Mouse (Mus musculus) hindbrain, embryonic 16.5 days (tissue): ENCODE data around the gene Dab2ip. TPM values are rescaled to one million over a fixed set of nuclear protein-coding genes. Genes with fewer than 3 reads are reported as not detected.
A peak's percentile ranks its signal among the peaks of the same experiment; 100 is the strongest.

Experiments used
- ATAC-seq: fragments of 200-750 bp; cut with Nextera tagmentation; 2 replicates; pipeline ENCODE4 v1.8.0; 2017; ENCODE audit warnings: moderate TSS enrichment, moderate library complexity
- H3K27ac ChIP-seq: fragments of 300-500 bp; sonication (generic); 2 replicates; pipeline ENCODE4 v1.5.1; 2014; ENCODE audit warnings: low read depth, mild to moderate bottlenecking, control low read depth, low read length, moderate library complexity
- H3K27me3 ChIP-seq: fragments of 300-500 bp; sonication (generic); replicated peaks from 2 replicates; pipeline ENCODE4 v1.6.1; 2014; ENCODE audit warnings: low read length; ENCODE audit not compliant: control insufficient read depth, insufficient read depth
- H3K36me3 ChIP-seq: fragments of 300-500 bp; sonication (generic); 2 replicates; pipeline ENCODE4 v1.6.1; 2014; ENCODE audit warnings: mild to moderate bottlenecking, low read length, moderate library complexity, mixed read lengths; ENCODE audit not compliant: control insufficient read depth, insufficient read depth
- H3K4me1 ChIP-seq: fragments of 300-500 bp; sonication (generic); 2 replicates; pipeline ENCODE4 v1.6.1; 2014; ENCODE audit warnings: low read depth, low read length; ENCODE audit not compliant: control insufficient read depth, insufficient read depth
- H3K4me2 ChIP-seq: fragments of 300-500 bp; sonication (generic); 2 replicates; pipeline ENCODE4 v1.6.1; 2014; ENCODE audit warnings: mild to moderate bottlenecking, low read length, control low read depth, moderate library complexity
- H3K4me3 ChIP-seq: fragments of 300-500 bp; sonication (generic); 2 replicates; pipeline ENCODE4 v1.5.1; 2014; ENCODE audit warnings: mild to moderate bottlenecking, low read length, control low read depth, moderate library complexity
- H3K9ac ChIP-seq: fragments of 300-500 bp; sonication (generic); 2 replicates; pipeline ENCODE4 v1.6.1; 2014; ENCODE audit warnings: low read depth, mild to moderate bottlenecking, control low read depth, low read length, moderate library complexity
- H3K9me3 ChIP-seq: fragments of 300-500 bp; sonication (generic); 2 replicates; pipeline ENCODE4 v1.6.1; 2014; ENCODE audit warnings: mild to moderate bottlenecking, low read length, moderate library complexity; ENCODE audit not compliant: control insufficient read depth
- WGBS: fragments of 180-500 bp; shearing (Covaris S2); extraction: QIAGEN DNeasy Blood & Tissue Kit; methylation state at CpG from one replicate; pipeline ENCODE4 v1.1.7; 2014; 5-methylcytosine and 5-hydroxymethylcytosine counted together
- polyA plus RNA-seq: library from polyadenylated mRNA; unstranded; fragments of >200 nt; fragmentation: Nextera tagmentation; extraction: Ambion mirVana; gene quantifications from 2 replicates; pipeline ENCODE4 v1.2.1, GENCODE M21; 2015

Gene Dab2ip
- polyA plus RNA-seq, 1 experiment from 2014 or later = 27.6 TPM

DNA sequence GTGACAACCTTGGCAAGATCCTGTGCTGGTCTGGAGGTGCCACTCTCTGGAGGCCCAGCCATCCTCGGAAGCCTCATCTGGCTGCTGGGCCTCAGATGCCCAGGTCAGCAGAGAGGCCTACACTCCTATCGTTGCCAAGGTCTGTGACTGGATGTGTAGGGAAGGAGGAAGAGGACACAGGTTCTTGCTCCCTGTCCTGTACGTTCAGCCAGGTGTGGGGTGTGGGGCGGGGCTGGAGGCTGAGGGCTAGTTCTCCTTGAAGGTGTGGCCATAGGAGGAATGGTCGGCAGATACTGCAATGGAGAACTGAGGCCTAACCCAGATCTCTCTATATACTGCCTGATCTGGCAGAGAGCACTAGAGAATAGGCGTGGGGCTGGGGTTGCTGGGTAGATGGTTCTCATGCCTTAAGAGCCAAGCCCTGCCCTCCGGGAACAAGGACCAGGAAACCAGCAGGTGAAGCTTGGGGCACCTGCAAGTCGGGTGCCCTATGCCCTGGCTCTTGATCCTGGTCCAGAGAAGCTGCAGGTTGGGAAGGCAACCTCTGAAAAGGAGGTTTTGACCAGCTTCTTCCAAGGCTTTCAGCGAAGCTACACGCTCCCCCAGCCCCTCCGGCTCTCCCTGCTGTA, 134.3 kb downstream of the Dab2ip start:
- 85% methylated on average over 11 of the region's 11 CpGs for WGBS

DNA sequence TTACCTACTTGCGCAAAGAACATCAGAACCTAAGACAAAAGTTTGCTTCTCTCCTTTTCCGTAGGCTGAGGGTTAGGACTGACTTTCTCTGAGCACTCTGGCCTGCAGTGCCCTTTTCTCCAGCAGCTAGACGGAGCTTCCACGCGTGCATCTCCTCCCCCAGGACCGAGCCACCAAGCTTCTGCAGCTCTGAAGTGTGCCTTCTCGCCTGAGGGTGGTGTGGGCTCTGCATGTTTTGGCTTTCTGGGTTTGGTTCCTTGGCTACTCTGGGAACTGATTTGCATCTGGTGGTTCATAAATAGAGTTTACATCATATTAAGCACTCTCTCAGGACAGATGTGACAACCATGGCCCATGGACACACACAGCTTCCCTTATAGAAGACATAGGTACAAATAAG, 135.0 kb downstream of the Dab2ip start:
- ATAC-seq = no peak
- H3K4me2 ChIP-seq = no peak overlapping the region
- H3K4me1 ChIP-seq = peaks cover 62% of the 10 kb centered on the region
- no peaks in the 10 kb centered on the region for H3K27me3 ChIP-seq
- no peak overlapping the region for H3K9ac ChIP-seq
- H3K9me3 ChIP-seq = no peaks in the 10 kb centered on the region
- no peak overlapping the region for H3K27ac ChIP-seq
- no peak overlapping the region for H3K4me3 ChIP-seq
- WGBS = 70% methylated on average over 7 of the region's 7 CpGs
- no peaks in the 10 kb centered on the region for H3K36me3 ChIP-seq

More for the DNA sequence above, 134.3 kb downstream of the Dab2ip start:
- H3K27ac ChIP-seq = no peak overlapping the region
- ATAC-seq = no peak
- no peaks in the 10 kb centered on the region for H3K36me3 ChIP-seq
- no peaks in the 10 kb centered on the region for H3K9me3 ChIP-seq
- H3K4me2 ChIP-seq = no peak overlapping the region
- no peak overlapping the region for H3K4me3 ChIP-seq
- no peak overlapping the region for H3K9ac ChIP-seq
- no peaks in the 10 kb centered on the region for H3K27me3 ChIP-seq
- peaks cover 69% of the 10 kb centered on the region for H3K4me1 ChIP-seq

GRCm38 (mm10) chr2:35694111-35694510, 136.0 kb downstream of the Dab2ip start:
- H3K9me3 ChIP-seq = no peaks in the 10 kb centered on the region
- ATAC-seq = no peak
- no peak overlapping the region for H3K4me2 ChIP-seq
- H3K27ac ChIP-seq = no peak overlapping the region
- no peaks in the 10 kb centered on the region for H3K27me3 ChIP-seq
- no peak overlapping the region for H3K9ac ChIP-seq
- peaks cover 58% of the 10 kb centered on the region for H3K4me1 ChIP-seq
- H3K4me3 ChIP-seq = no peak overlapping the region
- 55% methylated on average over 2 of the region's 2 CpGs for WGBS
- H3K36me3 ChIP-seq = no peaks in the 10 kb centered on the region

GRCm38 (mm10) chr2:35696193-35696541, 138.1 kb downstream of the Dab2ip start:
- Histone ChIP-seq H3K9me3 (no peaks in the 10 kb centered on the region), H3K9ac (no peak overlapping the region), H3K4me2 (no peak overlapping the region), H3K27ac (no peak overlapping the region), H3K4me1 (peaks cover 54% of the 10 kb centered on the region), H3K27me3 (no peaks in the 10 kb centered on the region), H3K4me3 (no peak overlapping the region), H3K36me3 (no peaks in the 10 kb centered on the region)
- ATAC-seq = no peak
- WGBS = 66% methylated on average over 7 of the region's 7 CpGs

- H3K4me1 ChIP-seq = peaks cover 48% of the 10 kb centered on the region
- no peaks in the 10 kb centered on the region for H3K36me3 ChIP-seq
- H3K27ac ChIP-seq = peak overlapping the region; percentile 46
- H3K4me2 ChIP-seq = peak overlapping the region; percentile 15; the same call in 1 of the 2 replicates
- no peak overlapping the region for H3K9ac ChIP-seq
- ATAC-seq = peak; percentile 19; the same call in 1 of the 2 replicates
- 55% methylated on average over 3 of the region's 3 CpGs for WGBS
- H3K4me3 ChIP-seq = no peak overlapping the region
- H3K9me3 ChIP-seq = no peaks in the 10 kb centered on the region
- H3K27me3 ChIP-seq = no peaks in the 10 kb centered on the region
Measured at GRCm38 (mm10) chr2:35696542-35697391, 138.7 kb downstream of the Dab2ip start.

DNA sequence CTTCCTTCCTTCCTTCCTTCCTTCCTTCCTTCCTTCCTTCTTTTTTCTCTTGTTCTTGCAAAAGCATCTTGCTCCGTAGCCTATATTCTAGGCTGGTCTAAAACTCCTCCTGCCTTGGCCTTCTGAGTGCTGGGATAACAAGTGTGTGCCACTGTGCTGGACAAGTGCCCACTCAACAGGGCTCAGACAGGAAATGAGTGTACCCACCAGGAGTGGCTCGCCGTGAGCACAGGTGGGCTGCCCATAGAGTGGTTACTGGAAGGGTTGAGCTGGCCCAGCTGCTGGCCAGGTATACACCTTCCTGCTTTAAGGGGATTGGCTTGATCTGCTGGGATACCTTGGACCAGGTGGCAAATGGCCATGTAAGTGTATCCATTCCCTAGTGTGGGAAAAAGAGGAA, 139.7 kb downstream of the Dab2ip start:
- no peak overlapping the region for H3K4me2 ChIP-seq
- H3K4me3 ChIP-seq = no peak overlapping the region
- no peaks in the 10 kb centered on the region for H3K9me3 ChIP-seq
- H3K36me3 ChIP-seq = no peaks in the 10 kb centered on the region
- peaks cover 44% of the 10 kb centered on the region for H3K4me1 ChIP-seq
- H3K27ac ChIP-seq = no peak overlapping the region
- no peaks in the 10 kb centered on the region for H3K27me3 ChIP-seq
- no peak for ATAC-seq
- WGBS = 81% methylated on average over 3 of the region's 3 CpGs
- H3K9ac ChIP-seq = no peak overlapping the region

GRCm38 (mm10) chr2:35700966-35701365, 142.9 kb downstream of the Dab2ip start:
- Histone ChIP-seq H3K9me3 (no peaks in the 10 kb centered on the region), H3K36me3 (no peaks in the 10 kb centered on the region), H3K4me1 (peaks cover 26% of the 10 kb centered on the region), H3K27me3 (no peaks in the 10 kb centered on the region), H3K27ac (no peak overlapping the region), H3K9ac (no peak overlapping the region), H3K4me2 (no peak overlapping the region), H3K4me3 (no peak overlapping the region)
- 87% methylated on average over 2 of the region's 2 CpGs for WGBS
- ATAC-seq = no peak

- ATAC-seq = no peak
- Histone ChIP-seq H3K27me3 (no peaks in the 10 kb centered on the region), H3K27ac (no peak overlapping the region), H3K9me3 (no peaks in the 10 kb centered on the region), H3K9ac (no peak overlapping the region), H3K4me1 (peaks cover 17% of the 10 kb centered on the region), H3K4me3 (no peak overlapping the region), H3K36me3 (no peaks in the 10 kb centered on the region), H3K4me2 (no peak overlapping the region)
- WGBS = 77% methylated on average over 7 of the region's 7 CpGs
Measured at GRCm38 (mm10) chr2:35702001-35702400, 143.9 kb downstream of the Dab2ip start.

GRCm38 (mm10) chr2:35702608-35703007, 144.5 kb downstream of the Dab2ip start:
- Histone ChIP-seq H3K4me1 (peaks cover 15% of the 10 kb centered on the region), H3K27me3 (no peaks in the 10 kb centered on the region), H3K27ac (peak overlapping the region; percentile 41; the same call in 1 of the 2 replicates), H3K9me3 (no peaks in the 10 kb centered on the region), H3K4me2 (no peak overlapping the region), H3K4me3 (no peak overlapping the region), H3K36me3 (no peaks in the 10 kb centered on the region), H3K9ac (no peak overlapping the region)
- ATAC-seq = 0 out of 2 replicates have a peak, but pooled peaks have one; percentile 14
- 39% methylated on average over 6 of the region's 6 CpGs for WGBS
